Mouse (Mus musculus): Measurements from ENCODE around the gene Lim2. TPM values are rescaled to one million over a fixed set of nuclear protein-coding genes. Genes with fewer than 3 reads are reported as not detected.

The Lim2 gene
- polyA plus RNA-seq (2012; rRNA removed) = not detected in 2 replicates

GRCm38 (mm10) chr7:43427406-43427805 lies at the start of gene Lim2:
Gene Lim2, plus strand, starts transcription at chr7:43427670.

GRCm38 (mm10) chr7:43408131-43408553 lies 19.3 kb upstream of the Lim2 start, which contains the start of gene Siglecg:
Gene Siglecg, plus strand, starts transcription at chr7:43408204.

GRCm38 (mm10) chr7:43436341-43437255 lies 9.1 kb downstream of the Lim2 start, which contains the start of gene Nkg7:
Gene Nkg7, plus strand, starts transcription at chr7:43437073.

GRCm38 (mm10) chr7:43440482-43440881 lies 13.0 kb downstream of the Lim2 start, which contains the start of gene Cldnd2:
Gene Cldnd2, plus strand, starts transcription at chr7:43440782.

GRCm38 (mm10) chr7:43443917-43444293 lies 16.4 kb downstream of the Lim2 start, which contains the start of the genes Etfb and Gm45233:
Gene Etfb, plus strand, starts transcription at chr7:43444083.
Gene Gm45233, plus strand, starts transcription at chr7:43444128.

GRCm38 (mm10) chr7:43462851-43463250 lies 35.4 kb downstream of the Lim2 start, which contains the start of gene Vsig10l:
Gene Vsig10l, plus strand, starts transcription at chr7:43463151.

Other genes starting within 250 kb of the Lim2 start
- 0.30 and 0.62 TPM in 2 replicates for gene Zfp715, start 114.4 kb upstream of the Lim2 start, polyA plus RNA-seq (2012; rRNA removed)
- 1.4 and 1.7 TPM in 2 replicates for gene Siglecf, start 76.3 kb upstream of the Lim2 start, polyA plus RNA-seq (2012; rRNA removed)
- 1.7 and 2.9 TPM in 2 replicates for gene Siglecg, start 19.5 kb upstream of the Lim2 start, polyA plus RNA-seq (2012; rRNA removed)
- 0.75 and 1.7 TPM in 2 replicates for gene Nkg7, start 9.4 kb downstream of the Lim2 start, polyA plus RNA-seq (2012; rRNA removed)
- not detected in 2 replicates for gene Cldnd2, start 13.1 kb downstream of the Lim2 start, polyA plus RNA-seq (2012; rRNA removed)
- gene Etfb, start 16.4 kb downstream of the Lim2 start, polyA plus RNA-seq (2012; rRNA removed) = 21.8 and 22.9 TPM in 2 replicates
- 0.40 and 0.47 TPM in 2 replicates for gene Gm45233, start 16.5 kb downstream of the Lim2 start, polyA plus RNA-seq (2012; rRNA removed)
- gene Vsig10l, start 35.5 kb downstream of the Lim2 start, polyA plus RNA-seq (2012; rRNA removed) = 18.5 and 34.7 TPM in 2 replicates
- gene Iglon5, start 62.4 kb downstream of the Lim2 start, polyA plus RNA-seq (2012; rRNA removed) = 3.7 and 4.2 TPM in 2 replicates
- gene 4931406B18Rik, start 78.3 kb downstream of the Lim2 start, polyA plus RNA-seq (2012; rRNA removed) = not detected in 2 replicates
- gene Cd33, start 116.8 kb downstream of the Lim2 start, polyA plus RNA-seq (2012; rRNA removed) = 2.5 and 2.8 TPM in 2 replicates
- 0.17 and 0.19 TPM in 2 replicates for gene Zfp658, start 134.6 kb downstream of the Lim2 start, polyA plus RNA-seq (2012; rRNA removed)
- gene Zfp719, start 151.9 kb downstream of the Lim2 start, polyA plus RNA-seq (2012; rRNA removed) = 0.06 and 0.27 TPM in 2 replicates
- not detected in 2 replicates for gene Zfp819, start 179.5 kb downstream of the Lim2 start, polyA plus RNA-seq (2012; rRNA removed)
- gene Ceacam18, start 207.0 kb downstream of the Lim2 start, polyA plus RNA-seq (2012; rRNA removed) = 0.05 TPM in 1 of 2 replicates, not detected in the other
- gene Siglece, start 232.5 kb downstream of the Lim2 start, polyA plus RNA-seq (2012; rRNA removed) = 0.71 and 1.8 TPM in 2 replicates
- gene Ctu1, start 244.3 kb downstream of the Lim2 start, polyA plus RNA-seq (2012; rRNA removed) = 7.3 and 10.5 TPM in 2 replicates

All from stomach, adult 2 months (tissue).